Mouse (Mus musculus): Measurements from ENCODE around the gene Vmn2r8. TPM values are rescaled to one million over a fixed set of nuclear protein-coding genes. Genes with fewer than 3 reads are reported as not detected.
"Not testable (repeated sequence)": the region's sequence is repeated elsewhere in the genome, so short reads cannot be mapped to it uniquely, and the experiment has no call there.

Vmn2r8 gene
- not detected in 2 replicates for polyA plus RNA-seq (2014; fragmentation: Nextera tagmentation; extraction: Ambion mirVana)

DNA sequence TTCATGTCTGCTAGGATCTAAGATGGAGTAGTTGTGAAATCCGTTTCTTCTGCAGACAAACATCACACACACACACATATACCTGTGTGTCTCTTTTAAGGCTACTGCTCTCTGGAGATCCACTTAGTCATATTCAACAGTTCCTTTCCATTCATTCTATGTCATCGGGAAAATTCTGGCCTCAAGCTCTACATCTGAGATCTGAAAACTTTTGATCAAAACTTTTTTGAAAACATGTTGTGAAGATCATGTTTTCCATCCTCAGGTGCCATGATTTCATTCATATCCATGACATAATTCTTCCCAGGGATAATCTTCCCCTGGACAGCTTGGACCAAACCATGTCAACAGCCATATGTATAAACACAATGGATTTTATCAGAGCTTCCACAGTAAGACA lies at the start of gene Vmn2r8:
Vmn2r8 (minus strand) TSS at position 101 of the 400 bp plus-strand sequence.
- ATAC-seq (replicated peaks; ENCODE audit: insufficient number of reproducible peaks, low FRiP score, low TSS enrichment, low read depth); H3K9ac ChIP-seq (replicated peaks; ENCODE audit: low read length); H3K9me3 ChIP-seq (replicated peaks; ENCODE audit: control insufficient read depth, low read length); H3K4me1 ChIP-seq (ENCODE audit: control insufficient read depth, insufficient read depth, low read length); DNase-seq (ENCODE audit: low spot score); H3K27me3 ChIP-seq (ENCODE audit: control insufficient read depth, insufficient read depth, low read length); H3K4me3 ChIP-seq (ENCODE audit: low read depth, low read length); H3K27ac ChIP-seq (replicated peaks; ENCODE audit: low read depth, low read length); H3K36me3 ChIP-seq (replicated peaks; ENCODE audit: control insufficient read depth, insufficient read depth, low read depth, low read length); H3K4me2 ChIP-seq (ENCODE audit: low read depth, low read length): not testable (repeated sequence)
- WGBS: 66% methylated on average over 2 of the region's 2 CpGs

DNA sequence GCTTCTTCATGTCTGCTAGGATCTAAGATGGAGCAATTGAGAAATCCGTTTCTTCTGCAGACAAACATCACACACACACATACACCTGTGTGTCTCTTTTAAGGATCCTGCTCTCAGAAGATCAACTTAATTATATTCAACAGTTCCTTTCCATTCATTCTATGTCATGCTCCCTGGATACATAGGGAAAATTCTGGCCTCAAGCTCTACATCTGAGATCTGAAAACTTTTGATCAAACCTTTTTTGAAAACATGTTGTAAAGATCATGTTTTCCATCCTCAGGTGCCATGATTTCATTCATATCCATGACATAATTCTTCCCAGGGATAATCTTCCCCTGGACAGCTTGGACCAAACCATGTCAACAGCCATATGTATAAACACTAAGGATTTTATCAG lies 43.9 kb upstream of the Vmn2r8 start, which contains the start of gene Vmn2r9:
Vmn2r9 (minus strand) TSS at position 101 of the 400 bp plus-strand sequence.
- not testable (repeated sequence) for DNase-seq (ENCODE audit: low spot score); H3K4me2 ChIP-seq (ENCODE audit: low read depth, low read length); H3K27ac ChIP-seq (replicated peaks; ENCODE audit: low read depth, low read length); ATAC-seq (replicated peaks; ENCODE audit: insufficient number of reproducible peaks, low FRiP score, low TSS enrichment, low read depth); H3K36me3 ChIP-seq (replicated peaks; ENCODE audit: control insufficient read depth, insufficient read depth, low read depth, low read length); H3K27me3 ChIP-seq (ENCODE audit: control insufficient read depth, insufficient read depth, low read length); H3K4me1 ChIP-seq (ENCODE audit: control insufficient read depth, insufficient read depth, low read length); H3K4me3 ChIP-seq (ENCODE audit: low read depth, low read length); H3K9me3 ChIP-seq (replicated peaks; ENCODE audit: control insufficient read depth, low read length); H3K9ac ChIP-seq (replicated peaks; ENCODE audit: low read length)
- 66% methylated on average over 1 of the region's 1 CpGs for WGBS

DNA sequence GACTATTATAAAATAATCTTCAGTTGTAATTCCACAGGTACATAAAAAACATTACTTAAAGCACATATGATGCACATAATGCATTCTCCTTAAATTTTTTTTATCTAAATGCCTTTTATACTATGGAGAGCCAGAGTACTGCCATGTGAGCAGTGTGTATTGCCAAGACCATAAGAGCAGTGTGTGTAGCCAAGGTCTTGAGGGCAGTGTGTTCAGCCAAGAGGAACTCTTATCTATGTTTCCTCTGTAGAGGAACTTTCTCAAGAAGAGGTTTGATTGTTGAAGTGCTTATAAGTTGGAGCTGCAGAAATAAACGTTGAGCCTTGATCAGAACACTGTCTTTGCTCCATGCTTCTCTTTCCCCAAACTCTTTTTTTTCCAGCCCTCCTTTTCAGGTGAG lies 40.8 kb upstream of the Vmn2r8 start:
- Histone ChIP-seq H3K9me3 (replicated peaks; ENCODE audit: control insufficient read depth, low read length) (no peaks in the 10 kb centered on the region), H3K9ac (replicated peaks; ENCODE audit: low read length) (no peak overlapping the region), H3K36me3 (replicated peaks; ENCODE audit: control insufficient read depth, insufficient read depth, low read depth, low read length) (no peaks in the 10 kb centered on the region), H3K27me3 (ENCODE audit: control insufficient read depth, insufficient read depth, low read length) (no peaks in the 10 kb centered on the region), H3K4me3 (ENCODE audit: low read depth, low read length) (no peak overlapping the region), H3K4me1 (ENCODE audit: control insufficient read depth, insufficient read depth, low read length) (no peaks in the 10 kb centered on the region), H3K4me2 (ENCODE audit: low read depth, low read length) (no peak overlapping the region), H3K27ac (replicated peaks; ENCODE audit: low read depth, low read length) (no peak overlapping the region)
- no peak for ATAC-seq (replicated peaks; ENCODE audit: insufficient number of reproducible peaks, low FRiP score, low TSS enrichment, low read depth)
- 31% methylated on average over 1 of the region's 1 CpGs for WGBS
- no peak for DNase-seq (ENCODE audit: low spot score)

DNA sequence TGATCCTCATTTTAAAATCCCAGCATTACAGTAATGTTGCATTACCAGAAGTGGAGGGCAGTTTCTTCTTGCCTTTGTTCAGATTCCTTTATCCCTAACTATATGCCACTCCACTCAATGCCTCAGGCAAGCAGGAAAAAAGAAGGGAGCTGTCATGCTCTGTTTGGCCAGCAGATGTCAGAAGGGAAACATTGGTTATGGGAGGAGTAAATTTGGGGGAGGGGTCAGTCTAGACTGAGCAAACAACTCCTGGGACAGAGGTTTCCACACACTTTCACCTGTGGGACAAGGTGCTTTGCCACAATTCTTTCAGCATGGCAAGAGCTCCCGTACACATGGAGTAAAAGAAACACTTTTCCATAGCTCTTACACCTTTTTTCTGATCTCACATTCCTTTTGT lies 27.5 kb upstream of the Vmn2r8 start:
- peak; percentile 29 for DNase-seq (ENCODE audit: low spot score)
- ATAC-seq (replicated peaks; ENCODE audit: insufficient number of reproducible peaks, low FRiP score, low TSS enrichment, low read depth): no peak
- no peak overlapping the region for H3K9ac ChIP-seq (replicated peaks; ENCODE audit: low read length)
- no peaks in the 10 kb centered on the region for H3K27me3 ChIP-seq (ENCODE audit: control insufficient read depth, insufficient read depth, low read length)
- no peak overlapping the region for H3K27ac ChIP-seq (replicated peaks; ENCODE audit: low read depth, low read length)
- no peak overlapping the region for H3K4me2 ChIP-seq (ENCODE audit: low read depth, low read length)
- H3K4me1 ChIP-seq (ENCODE audit: control insufficient read depth, insufficient read depth, low read length): no peaks in the 10 kb centered on the region
- no peaks in the 10 kb centered on the region for H3K36me3 ChIP-seq (replicated peaks; ENCODE audit: control insufficient read depth, insufficient read depth, low read depth, low read length)
- WGBS: 65% methylated on average over 1 of the region's 1 CpGs
- H3K4me3 ChIP-seq (ENCODE audit: low read depth, low read length): no peak overlapping the region
- no peaks in the 10 kb centered on the region for H3K9me3 ChIP-seq (replicated peaks; ENCODE audit: control insufficient read depth, low read length)

DNA sequence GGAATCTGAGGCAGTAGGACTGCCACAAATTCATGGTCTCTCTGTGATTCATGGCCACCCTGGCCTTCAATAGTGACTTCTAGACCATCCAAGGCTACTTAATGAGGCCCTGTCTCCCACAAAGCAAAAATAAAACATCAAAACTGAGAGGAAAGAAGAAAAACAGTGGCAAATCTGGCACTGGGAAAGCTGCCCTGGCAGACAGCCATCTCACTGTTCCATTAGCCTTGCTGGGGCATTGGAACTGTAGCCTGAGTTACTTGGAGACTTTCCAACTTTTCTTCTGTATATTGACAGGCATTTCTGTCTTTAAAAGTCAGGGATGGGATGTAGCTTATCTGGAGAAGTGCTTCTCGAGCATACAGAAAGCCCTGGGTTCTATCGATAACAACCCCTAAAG lies 14.6 kb upstream of the Vmn2r8 start:
- Histone ChIP-seq H3K4me3 (ENCODE audit: low read depth, low read length) (no peak overlapping the region), H3K27me3 (ENCODE audit: control insufficient read depth, insufficient read depth, low read length) (no peaks in the 10 kb centered on the region), H3K36me3 (replicated peaks; ENCODE audit: control insufficient read depth, insufficient read depth, low read depth, low read length) (no peaks in the 10 kb centered on the region), H3K4me2 (ENCODE audit: low read depth, low read length) (no peak overlapping the region), H3K9ac (replicated peaks; ENCODE audit: low read length) (no peak overlapping the region), H3K27ac (replicated peaks; ENCODE audit: low read depth, low read length) (no peak overlapping the region), H3K9me3 (replicated peaks; ENCODE audit: control insufficient read depth, low read length) (no peaks in the 10 kb centered on the region), H3K4me1 (ENCODE audit: control insufficient read depth, insufficient read depth, low read length) (no peaks in the 10 kb centered on the region)
- ATAC-seq (replicated peaks; ENCODE audit: insufficient number of reproducible peaks, low FRiP score, low TSS enrichment, low read depth) (no peak), DNase-seq (ENCODE audit: low spot score) (no peak)
- WGBS: 79% methylated on average over 2 of the region's 2 CpGs

DNA sequence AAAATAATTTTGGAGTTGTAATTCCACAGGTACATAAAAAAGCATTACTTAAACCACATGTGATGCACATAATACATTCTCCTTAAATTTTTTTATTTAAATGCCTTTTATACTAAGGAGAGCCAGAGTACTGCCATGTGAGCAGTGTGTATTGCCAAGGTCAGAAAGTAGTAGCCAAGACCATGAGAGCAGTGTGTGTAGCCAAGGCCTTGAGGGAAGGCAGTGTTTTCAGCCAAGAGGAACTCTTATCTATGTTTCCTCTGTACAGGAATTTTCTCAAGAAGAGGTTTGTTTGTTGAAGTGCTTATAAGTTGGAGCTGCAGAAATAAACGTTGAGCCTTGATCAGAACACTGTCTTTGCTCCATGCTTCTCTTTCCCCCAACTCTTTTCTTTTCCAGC lies 5.0 kb downstream of the Vmn2r8 start:
- Histone ChIP-seq H3K9ac (replicated peaks; ENCODE audit: low read length) (no peak overlapping the region), H3K9me3 (replicated peaks; ENCODE audit: control insufficient read depth, low read length) (no peaks in the 10 kb centered on the region), H3K36me3 (replicated peaks; ENCODE audit: control insufficient read depth, insufficient read depth, low read depth, low read length) (no peaks in the 10 kb centered on the region), H3K27ac (replicated peaks; ENCODE audit: low read depth, low read length) (no peak overlapping the region), H3K4me2 (ENCODE audit: low read depth, low read length) (no peak overlapping the region), H3K27me3 (ENCODE audit: control insufficient read depth, insufficient read depth, low read length) (no peaks in the 10 kb centered on the region), H3K4me3 (ENCODE audit: low read depth, low read length) (no peak overlapping the region), H3K4me1 (ENCODE audit: control insufficient read depth, insufficient read depth, low read length) (no peaks in the 10 kb centered on the region)
- DNase-seq (ENCODE audit: low spot score): no peak
- ATAC-seq (replicated peaks; ENCODE audit: insufficient number of reproducible peaks, low FRiP score, low TSS enrichment, low read depth): no peak
- WGBS: 50% methylated on average over 1 of the region's 1 CpGs

DNA sequence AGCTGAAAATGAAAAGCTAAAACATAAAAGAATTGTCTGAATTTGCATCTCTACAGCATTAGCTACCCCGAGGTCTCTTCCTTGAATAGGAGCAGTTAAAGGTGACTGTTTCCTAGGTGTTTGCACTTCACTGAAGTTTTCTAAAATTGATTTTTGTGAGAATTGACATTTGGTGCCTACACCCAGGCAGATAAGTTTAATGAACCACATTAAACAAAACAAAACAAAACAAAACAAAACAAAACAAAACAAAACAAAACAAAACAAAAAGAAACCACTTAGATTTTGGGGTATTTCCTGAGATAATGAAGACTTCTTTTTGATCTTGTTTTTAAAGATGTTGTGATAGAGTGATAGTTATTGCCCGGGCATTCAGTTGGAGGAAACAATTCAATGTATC lies 13.4 kb downstream of the Vmn2r8 start, which contains the start of gene Tmed11:
Tmed11 (minus strand) TSS at position 101 of the 400 bp plus-strand sequence.
- not testable (repeated sequence) for H3K27ac ChIP-seq (replicated peaks; ENCODE audit: low read depth, low read length); H3K4me3 ChIP-seq (ENCODE audit: low read depth, low read length); H3K27me3 ChIP-seq (ENCODE audit: control insufficient read depth, insufficient read depth, low read length); H3K4me2 ChIP-seq (ENCODE audit: low read depth, low read length); H3K4me1 ChIP-seq (ENCODE audit: control insufficient read depth, insufficient read depth, low read length); H3K36me3 ChIP-seq (replicated peaks; ENCODE audit: control insufficient read depth, insufficient read depth, low read depth, low read length); H3K9ac ChIP-seq (replicated peaks; ENCODE audit: low read length); ATAC-seq (replicated peaks; ENCODE audit: insufficient number of reproducible peaks, low FRiP score, low TSS enrichment, low read depth); H3K9me3 ChIP-seq (replicated peaks; ENCODE audit: control insufficient read depth, low read length); DNase-seq (ENCODE audit: low spot score)
- WGBS: 72% methylated on average over 2 of the region's 2 CpGs

DNA sequence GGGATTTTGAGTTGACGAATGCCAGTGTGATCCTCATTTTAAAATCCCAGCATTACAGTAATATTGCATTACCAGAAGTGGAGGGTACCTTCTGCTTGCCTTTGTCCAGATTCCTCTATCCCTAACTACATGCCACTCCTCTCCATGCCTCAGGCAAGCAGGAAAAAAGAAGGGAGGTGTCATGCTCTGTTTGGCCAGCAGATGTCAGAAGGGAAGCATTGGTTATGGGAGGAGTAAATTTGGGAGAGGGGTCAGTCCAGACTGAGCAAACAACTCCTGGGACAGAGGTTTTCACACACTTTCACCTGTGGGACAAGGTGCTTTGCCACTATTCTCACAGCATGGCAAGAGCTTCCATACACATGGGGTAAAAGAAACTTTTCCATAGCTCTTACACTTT lies 18.3 kb downstream of the Vmn2r8 start:
- not testable (repeated sequence) for H3K27me3 ChIP-seq (ENCODE audit: control insufficient read depth, insufficient read depth, low read length); H3K4me2 ChIP-seq (ENCODE audit: low read depth, low read length); H3K9ac ChIP-seq (replicated peaks; ENCODE audit: low read length); H3K9me3 ChIP-seq (replicated peaks; ENCODE audit: control insufficient read depth, low read length); H3K4me3 ChIP-seq (ENCODE audit: low read depth, low read length); H3K36me3 ChIP-seq (replicated peaks; ENCODE audit: control insufficient read depth, insufficient read depth, low read depth, low read length); H3K4me1 ChIP-seq (ENCODE audit: control insufficient read depth, insufficient read depth, low read length); H3K27ac ChIP-seq (replicated peaks; ENCODE audit: low read depth, low read length); ATAC-seq (replicated peaks; ENCODE audit: insufficient number of reproducible peaks, low FRiP score, low TSS enrichment, low read depth)
- peak; percentile 41 for DNase-seq (ENCODE audit: low spot score)
- WGBS: 44% methylated on average over 1 of the region's 1 CpGs
